Mouse (Mus musculus) E14TG2a.4 (cell line): ENCODE measurements around the gene Cdh22.
A peak's percentile ranks its signal among the peaks of the same experiment; 100 is the strongest.

ENCODE experiments used
- H3K27me3 ChIP-seq: 2 replicates; pipeline ENCODE4 v1.6.1; 2014; ENCODE audit warnings: low read length, control low read depth; ENCODE audit not compliant: insufficient read depth
- H3K36me3 ChIP-seq: 2 replicates; pipeline ENCODE4 v1.6.1; 2014; ENCODE audit warnings: low read length, control low read depth; ENCODE audit not compliant: insufficient read depth
- H3K4me1 ChIP-seq: replicated peaks from 2 replicates; pipeline ENCODE4 v1.6.1; 2014; ENCODE audit warnings: low read depth, low read length, control low read depth
- H3K4me3 ChIP-seq: replicated peaks from 2 replicates; pipeline ENCODE4 v1.5.1; 2014; ENCODE audit warnings: mild to moderate bottlenecking, low read length
- H3K9me3 ChIP-seq: 2 replicates; pipeline ENCODE4 v1.6.1; 2014; ENCODE audit warnings: low read length, control low read depth
- CTCF ChIP-seq: conservative IDR thresholded peaks from 2 replicates; pipeline ENCODE4 v1.5.1; 2014; ENCODE audit warnings: low read length
- NANOG ChIP-seq: IDR thresholded peaks from 2 replicates; pipeline ENCODE4 v1.6.1; 2014; ENCODE audit warnings: borderline replicate concordance, low read length, mixed read lengths
- POU5F1 ChIP-seq: IDR thresholded peaks from 2 replicates; pipeline ENCODE4 v1.6.1; 2014; ENCODE audit warnings: low read length, borderline replicate concordance

Cdh22 gene

DNA sequence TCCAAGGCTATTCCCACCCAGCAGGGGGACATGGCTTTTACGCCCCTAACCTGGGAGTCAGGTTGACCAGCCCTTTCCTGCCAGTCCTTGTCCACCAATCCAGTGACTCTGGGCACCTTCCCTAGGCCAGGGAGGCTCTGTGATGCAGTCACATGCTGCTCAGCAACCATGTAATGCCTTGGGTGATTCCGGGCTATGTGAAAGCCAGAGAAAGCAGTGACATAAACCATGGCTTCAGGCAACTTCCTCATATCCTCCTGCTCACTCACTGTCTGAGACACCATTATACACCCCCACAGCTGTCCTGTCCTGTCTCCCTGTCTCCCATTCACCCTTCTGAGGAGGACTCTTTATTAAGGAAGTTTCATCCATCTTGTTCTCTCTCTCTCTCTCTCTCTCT lies 144.0 kb downstream of the Cdh22 start, which contains the start of gene 1700025C18Rik:
Gene 1700025C18Rik, minus strand, starts transcription at position 101 of the 400 bp plus-strand sequence.
- Histone ChIP-seq H3K36me3 (no peaks in the 10 kb centered on the region), H3K4me1 (no peaks in the 10 kb centered on the region), H3K27me3 (peaks cover 6% of the 10 kb centered on the region), H3K4me3 (no peak within 1 kb of the TSS), H3K9me3 (no peaks in the 10 kb centered on the region)
- TF ChIP-seq POU5F1 (no peak), CTCF (no peak), NANOG (no peak)

GRCm38 (mm10) chr2:165089470-165089869 lies 145.2 kb downstream of the Cdh22 start:
- Histone ChIP-seq H3K4me1 (no peaks in the 10 kb centered on the region), H3K4me3 (no peak overlapping the region), H3K27me3 (peaks cover 2% of the 10 kb centered on the region; the same call in 1 of the 2 replicates), H3K36me3 (no peaks in the 10 kb centered on the region), H3K9me3 (no peaks in the 10 kb centered on the region)
- TF ChIP-seq NANOG (no peak), CTCF (no peak), POU5F1 (no peak)

GRCm38 (mm10) chr2:165086634-165087033 lies 148.0 kb downstream of the Cdh22 start:
- no peak for TF ChIP-seq CTCF
- H3K27me3 ChIP-seq = peaks cover under 1% of the 10 kb centered on the region; the same call in 1 of the 2 replicates
- no peaks in the 10 kb centered on the region for H3K36me3 ChIP-seq
- H3K4me1 ChIP-seq = no peaks in the 10 kb centered on the region
- H3K9me3 ChIP-seq = no peaks in the 10 kb centered on the region
- H3K4me3 ChIP-seq = no peak overlapping the region

- Histone ChIP-seq H3K4me1 (peaks cover 32% of the 10 kb centered on the region), H3K27me3 (peaks cover 22% of the 10 kb centered on the region), H3K36me3 (no peaks in the 10 kb centered on the region), H3K9me3 (no peaks in the 10 kb centered on the region), H3K4me3 (no peak overlapping the region)
- TF ChIP-seq CTCF (no peak), POU5F1 (no peak), NANOG (no peak)
Measured at GRCm38 (mm10) chr2:165081257-165081656, 153.4 kb downstream of the Cdh22 start.

DNA sequence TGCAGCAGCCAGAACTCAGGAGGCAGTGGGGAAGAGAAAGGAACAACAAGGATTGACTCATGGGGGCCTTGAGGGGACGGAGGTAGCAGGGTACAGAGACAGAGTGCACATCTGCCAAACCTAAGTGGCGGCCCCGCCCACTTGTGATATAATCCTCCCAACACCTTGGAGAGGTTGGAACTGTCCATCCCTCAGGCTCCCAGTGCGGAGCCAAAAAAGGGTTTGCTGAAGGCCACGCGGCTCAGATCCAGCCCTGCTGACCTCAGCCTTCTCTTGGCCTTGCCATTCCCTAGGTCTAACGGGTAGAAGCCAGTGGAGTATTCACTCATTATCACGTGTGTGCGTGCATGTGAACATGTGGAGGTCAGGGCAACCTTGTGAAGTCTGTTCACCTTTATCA lies 154.0 kb downstream of the Cdh22 start:
- Histone ChIP-seq H3K9me3 (no peaks in the 10 kb centered on the region), H3K4me1 (peaks cover 38% of the 10 kb centered on the region), H3K27me3 (peaks cover 22% of the 10 kb centered on the region), H3K4me3 (0 out of 2 replicates have a peak overlapping the region, but pooled peaks have one; percentile 10), H3K36me3 (no peaks in the 10 kb centered on the region)
- TF ChIP-seq CTCF = no peak
- TF ChIP-seq POU5F1 = no peak
- TF ChIP-seq NANOG = no peak

- Histone ChIP-seq H3K27me3 (peaks cover 27% of the 10 kb centered on the region), H3K4me1 (peaks cover 55% of the 10 kb centered on the region), H3K4me3 (no peak overlapping the region), H3K9me3 (no peaks in the 10 kb centered on the region), H3K36me3 (no peaks in the 10 kb centered on the region)
- no peak for TF ChIP-seq NANOG
- no peak; the same call in 1 of the 2 replicates for TF ChIP-seq CTCF
- TF ChIP-seq POU5F1 = no peak
Measured at GRCm38 (mm10) chr2:165078605-165079004, 156.0 kb downstream of the Cdh22 start.

DNA sequence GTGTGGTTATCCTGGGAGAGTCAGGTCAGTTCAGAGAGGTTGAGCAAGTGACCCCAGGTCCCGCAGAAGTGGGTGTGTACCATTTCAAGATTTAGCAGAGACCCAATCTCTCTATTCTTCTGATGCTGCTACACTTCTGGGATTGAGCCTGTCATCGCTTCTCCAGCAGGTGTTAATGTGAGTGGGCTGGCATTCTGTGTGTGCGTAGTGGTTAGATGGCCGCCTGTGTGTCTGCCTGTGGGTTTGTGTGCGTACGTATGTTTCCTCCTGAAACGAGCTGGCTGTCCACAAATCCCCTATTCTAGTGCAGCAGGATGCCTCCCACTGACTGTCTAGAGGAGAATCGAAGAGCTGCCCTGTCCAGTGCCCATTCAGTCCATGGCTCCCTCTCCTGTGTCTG lies 156.6 kb downstream of the Cdh22 start:
- Histone ChIP-seq H3K4me1 (peaks cover 61% of the 10 kb centered on the region), H3K36me3 (no peaks in the 10 kb centered on the region), H3K4me3 (no peak overlapping the region), H3K9me3 (no peaks in the 10 kb centered on the region), H3K27me3 (peaks cover 30% of the 10 kb centered on the region)
- no peak for TF ChIP-seq NANOG
- no peak for TF ChIP-seq CTCF
- TF ChIP-seq POU5F1 = no peak

GRCm38 (mm10) chr2:165077055-165077454 lies 157.6 kb downstream of the Cdh22 start:
- Histone ChIP-seq H3K4me1 (peaks cover 61% of the 10 kb centered on the region), H3K9me3 (no peaks in the 10 kb centered on the region), H3K4me3 (no peak overlapping the region), H3K27me3 (peaks cover 32% of the 10 kb centered on the region), H3K36me3 (no peaks in the 10 kb centered on the region)
- no peak for TF ChIP-seq NANOG
- no peak for TF ChIP-seq CTCF
- TF ChIP-seq POU5F1 = no peak

DNA sequence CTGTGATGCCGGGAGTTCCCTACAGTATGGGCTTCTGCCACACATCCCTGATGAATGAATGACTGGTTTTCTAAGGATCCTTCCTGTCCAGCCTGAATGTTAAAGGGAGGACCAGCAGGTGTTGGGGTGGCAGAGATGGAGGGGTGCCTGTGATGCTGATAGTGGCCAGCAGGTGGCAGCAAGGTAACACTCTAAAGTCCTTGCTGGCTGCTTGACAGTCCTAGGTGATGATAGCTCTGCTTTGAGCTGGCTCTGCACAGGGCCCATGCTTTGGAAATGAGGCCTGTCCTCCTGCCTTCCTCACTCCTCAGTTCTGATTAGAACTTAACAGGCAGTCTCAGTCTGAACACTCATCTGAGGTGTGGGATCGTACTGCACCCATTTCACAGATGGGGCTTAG lies 159.7 kb downstream of the Cdh22 start:
- no peaks in the 10 kb centered on the region for H3K36me3 ChIP-seq
- peaks cover 57% of the 10 kb centered on the region for H3K4me1 ChIP-seq
- no peaks in the 10 kb centered on the region for H3K9me3 ChIP-seq
- peaks cover 30% of the 10 kb centered on the region for H3K27me3 ChIP-seq
- H3K4me3 ChIP-seq = no peak overlapping the region
- TF ChIP-seq NANOG (no peak), CTCF (peak; percentile 89)
